Mouse (Mus musculus) fibroblast of lung, adult 2 months (primary cell): ENCODE measurements around the gene Ankk1.

Source experiments
- DNase-seq: peaks from one replicate; pipeline ENCODE4 v3.0.0-alpha.2; 2011; ENCODE audit warnings: low read depth

The Ankk1 gene

DNA sequence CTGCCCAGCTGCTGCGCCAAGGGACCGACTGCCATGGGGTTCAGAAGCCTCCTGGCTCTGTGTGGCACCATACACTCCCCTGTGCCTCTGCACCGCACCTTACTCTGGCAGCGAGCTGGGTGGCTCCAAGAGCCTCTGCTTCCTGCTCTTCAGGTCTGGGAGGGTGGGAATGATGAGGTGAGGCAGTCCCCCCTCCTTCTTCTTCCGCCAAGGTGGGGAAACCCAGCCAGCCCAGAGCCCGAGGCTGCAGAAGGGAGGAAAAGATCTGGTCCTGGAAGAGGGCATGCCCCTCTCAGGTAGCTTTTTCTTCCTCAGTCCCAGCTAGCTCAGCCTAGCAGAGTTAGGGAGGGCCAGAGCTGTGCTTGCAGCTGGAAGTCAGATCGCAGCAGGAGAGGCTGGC, at the start of gene Ankk1:
TSS of gene Ankk1 (minus strand) at position 101 of the 400 bp plus-strand sequence.
- no peak for DNase-seq

GRCm38 (mm10) chr9:49472126-49472525, 45.3 kb upstream of the Ankk1 start:
- DNase-seq = no peak

- no peak for DNase-seq
These were observed 44.1 kb upstream of the Ankk1 start for GRCm38 (mm10) chr9:49470946-49471345.

GRCm38 (mm10) chr9:49470006-49470405, 43.2 kb upstream of the Ankk1 start:
- no peak for DNase-seq

- no peak for DNase-seq
These were observed 29.3 kb upstream of the Ankk1 start for GRCm38 (mm10) chr9:49456136-49456535.

DNA sequence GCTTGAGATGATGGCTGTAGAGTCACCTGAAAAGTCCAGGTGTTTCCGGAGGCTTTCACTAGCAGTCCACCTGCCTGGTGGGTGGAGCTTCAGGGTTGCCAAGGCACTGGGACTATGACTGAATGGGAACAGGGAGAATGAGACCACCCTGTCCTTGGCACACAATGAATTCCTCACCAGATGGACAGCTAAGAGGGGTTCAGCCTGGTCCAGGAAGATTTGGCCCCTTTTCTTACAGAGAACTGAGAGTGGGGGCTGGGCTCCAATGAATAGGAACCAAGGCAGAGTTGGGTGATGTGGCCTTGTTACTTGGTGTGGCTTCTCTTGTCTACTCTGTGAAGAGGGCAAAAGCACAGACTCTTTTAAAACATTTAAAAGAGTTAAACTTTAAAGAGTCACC, 25.6 kb upstream of the Ankk1 start:
- DNase-seq = no peak

DNA sequence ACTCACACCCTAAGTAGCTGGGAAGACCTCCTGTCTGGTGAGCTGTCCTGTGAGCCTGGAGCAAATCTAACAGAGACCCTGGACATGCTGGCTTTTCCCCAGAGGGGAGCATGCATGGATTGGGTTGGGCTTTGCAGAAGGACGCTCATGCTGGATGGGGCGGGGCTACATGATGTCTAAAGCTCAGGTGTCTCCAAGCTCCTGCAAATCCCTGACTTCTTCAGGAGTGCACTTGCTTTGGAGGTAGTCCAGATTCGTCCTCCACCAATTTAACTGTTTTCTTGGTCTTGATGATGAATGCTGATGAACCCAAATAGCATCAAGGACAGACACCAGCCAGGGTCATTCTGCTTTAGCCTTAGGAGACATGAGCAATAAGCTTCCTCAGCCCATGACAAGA, 23.7 kb upstream of the Ankk1 start:
- no peak for DNase-seq

DNA sequence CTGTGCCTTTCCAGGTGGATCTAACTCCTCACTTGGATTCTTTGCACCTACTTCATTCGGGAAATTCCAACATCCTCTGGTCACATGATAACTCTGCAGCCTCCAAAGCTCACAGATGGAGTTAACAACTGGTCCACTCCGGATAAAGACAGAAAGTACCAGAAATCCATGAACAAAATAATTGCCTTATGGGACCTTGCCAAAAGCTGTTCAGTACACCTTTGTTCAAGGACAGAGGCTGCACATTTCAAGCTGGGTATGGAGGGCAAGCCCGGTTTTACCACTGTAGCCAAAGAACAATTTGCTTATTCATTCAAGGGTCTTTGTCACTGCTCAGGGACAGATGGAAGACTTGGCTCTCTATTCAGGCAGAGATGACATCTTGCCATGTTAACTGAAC, 15.8 kb upstream of the Ankk1 start:
- no peak for DNase-seq

GRCm38 (mm10) chr9:49427478-49427877, 657 bp upstream of the Ankk1 start:
- DNase-seq = no peak

- DNase-seq = no peak
These were observed 1.2 kb downstream of the Ankk1 start for GRCm38 (mm10) chr9:49425585-49425984.

GRCm38 (mm10) chr9:49423866-49424265, 3.0 kb downstream of the Ankk1 start:
- DNase-seq = no peak

DNA sequence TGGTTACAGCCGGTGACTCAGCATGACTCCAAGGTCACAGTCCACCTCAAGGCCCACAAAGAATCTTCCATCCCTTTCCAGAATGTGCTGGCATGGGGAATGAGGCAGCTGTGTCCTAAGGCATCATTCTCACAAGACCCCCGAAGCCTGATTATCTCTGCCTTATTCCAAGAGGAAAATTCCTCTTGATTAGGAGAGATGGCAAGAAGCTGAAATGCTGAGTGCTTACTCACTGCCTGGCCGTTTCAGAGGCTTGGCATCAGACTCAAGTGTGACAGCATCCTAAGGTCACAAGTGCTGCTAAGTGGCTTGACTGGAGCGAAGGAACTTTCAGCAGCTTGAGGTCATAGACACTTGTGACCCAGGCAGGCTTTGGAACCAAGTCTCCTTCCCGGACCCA, 16.2 kb downstream of the Ankk1 start:
- DNase-seq = no peak

DNA sequence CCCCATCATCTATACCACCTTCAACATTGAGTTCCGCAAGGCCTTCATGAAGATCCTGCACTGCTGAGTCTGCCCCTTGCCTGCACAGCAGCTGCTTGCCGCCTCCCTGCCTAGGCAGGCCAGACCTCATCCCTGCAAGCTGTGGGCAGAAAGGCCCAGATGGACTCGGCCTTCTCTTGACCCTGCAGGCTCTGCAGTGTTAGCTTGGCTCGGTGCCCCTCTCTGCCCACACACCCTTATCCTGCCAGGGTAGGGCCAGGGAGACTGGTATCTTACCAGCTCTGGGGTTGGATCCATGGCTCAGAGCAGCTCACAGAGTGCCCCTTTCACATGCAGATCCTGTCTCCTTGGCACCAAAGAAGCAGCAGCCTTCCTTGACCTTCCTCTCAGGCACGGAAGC, 19.8 kb downstream of the Ankk1 start:
- no peak for DNase-seq

DNA sequence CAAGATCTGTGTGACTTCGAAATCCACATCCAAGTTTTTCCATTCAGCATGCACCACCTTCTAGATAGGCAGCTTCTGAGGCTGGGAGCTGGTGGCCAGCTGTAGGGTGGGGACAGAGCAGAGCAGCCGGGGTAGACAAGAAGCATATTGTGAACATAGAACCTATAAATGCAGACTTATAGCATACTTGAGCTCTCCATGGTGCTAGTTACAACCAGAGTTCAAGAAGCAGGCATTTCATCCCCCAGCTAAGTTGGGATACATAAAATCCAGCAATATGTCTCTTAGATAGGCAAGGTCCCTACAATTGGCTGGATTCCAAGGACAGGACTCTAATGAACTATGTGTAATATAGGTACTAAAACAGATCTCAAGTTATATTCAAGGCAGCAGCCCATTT, 23.1 kb downstream of the Ankk1 start:
- no peak for DNase-seq

DNA sequence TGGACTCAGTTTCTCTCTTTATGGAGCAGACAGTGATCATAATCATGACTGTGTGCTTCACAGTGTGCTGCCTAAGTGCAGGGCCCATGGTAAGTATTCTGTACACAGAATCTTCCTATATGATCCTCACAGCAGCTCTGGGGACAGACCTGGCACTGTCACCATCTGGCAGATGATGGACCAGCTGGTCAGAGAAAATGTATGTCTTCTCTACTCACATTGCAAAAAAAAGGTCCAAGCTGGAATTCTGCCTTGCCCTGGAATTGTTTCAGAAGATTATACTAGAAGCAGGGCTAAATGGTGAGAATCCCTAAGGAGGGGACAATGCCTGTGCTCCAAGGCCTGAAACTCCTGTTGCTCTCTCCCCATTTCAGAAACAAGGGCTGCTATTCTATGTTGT, 30.8 kb downstream of the Ankk1 start:
- DNase-seq = no peak

- DNase-seq = no peak
These were observed 34.6 kb downstream of the Ankk1 start for GRCm38 (mm10) chr9:49392242-49392641.

DNA sequence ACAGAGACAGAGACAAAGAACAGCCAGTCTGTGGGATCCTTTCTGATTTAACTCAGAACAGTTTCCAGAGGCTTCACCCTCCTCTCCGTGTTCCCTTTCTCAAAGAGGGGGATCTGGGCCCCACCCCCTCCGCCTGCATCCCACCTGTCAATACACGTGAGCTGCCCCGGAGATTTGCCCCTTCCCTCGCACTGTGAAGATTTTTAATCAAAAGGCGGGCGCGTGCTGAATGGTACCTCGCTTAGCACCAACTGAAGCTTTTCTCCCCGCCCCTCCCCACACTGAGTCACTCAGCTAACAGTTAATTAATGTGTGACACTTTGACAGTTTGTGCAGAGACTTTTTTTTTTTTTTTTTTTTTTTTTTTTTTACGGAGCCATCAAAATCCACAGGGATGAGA, 40.7 kb downstream of the Ankk1 start:
- no peak for DNase-seq

DNA sequence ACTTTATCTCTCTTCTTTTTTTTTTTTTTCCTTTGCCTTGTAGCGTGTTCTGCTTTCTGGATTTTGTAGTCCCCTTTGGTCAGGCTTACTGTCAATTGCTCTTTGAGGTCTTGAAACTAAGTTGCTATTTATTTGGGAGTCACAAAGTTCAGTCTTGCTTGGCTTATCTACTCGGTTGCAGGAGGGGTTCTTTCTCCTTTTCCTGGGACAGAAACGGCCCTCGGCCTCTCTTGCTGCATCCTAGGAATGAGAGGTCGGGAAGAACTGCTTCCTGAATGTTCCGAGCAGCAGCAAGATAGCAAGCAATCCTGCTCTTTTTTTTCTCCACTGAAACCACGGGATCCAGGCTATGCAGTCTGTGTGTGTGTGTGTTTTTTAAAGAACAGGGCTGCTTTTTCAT, 41.5 kb downstream of the Ankk1 start:
- DNase-seq = no peak

- no peak for DNase-seq
These were observed 42.0 kb downstream of the Ankk1 start for GRCm38 (mm10) chr9:49384855-49385254.

- no peak for DNase-seq
These were observed 42.8 kb downstream of the Ankk1 start for GRCm38 (mm10) chr9:49384041-49384440.

GRCm38 (mm10) chr9:49379962-49380361, 46.9 kb downstream of the Ankk1 start:
- no peak for DNase-seq

DNA sequence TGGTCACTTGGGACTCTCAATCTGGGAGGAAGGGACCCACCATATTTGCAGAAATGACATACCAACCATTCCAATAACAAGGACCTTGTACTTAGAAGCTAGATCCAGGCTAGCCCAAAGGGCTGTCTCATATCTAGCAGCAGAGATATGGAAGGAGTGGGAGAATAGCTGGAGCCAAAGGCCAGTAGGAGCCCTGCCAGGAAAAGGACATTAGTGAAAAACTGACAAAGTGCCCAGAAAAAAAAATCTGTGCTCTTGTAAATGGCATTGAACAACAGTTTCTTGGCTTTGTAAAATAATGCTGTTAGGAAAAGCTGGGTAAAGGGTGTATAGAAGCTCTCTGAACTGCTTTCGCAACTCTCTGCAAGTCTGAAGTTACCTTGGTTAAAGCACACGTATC, 52.9 kb downstream of the Ankk1 start:
- no peak for DNase-seq

- DNase-seq = no peak
These were observed 61.1 kb downstream of the Ankk1 start for GRCm38 (mm10) chr9:49365763-49366162.
